Mouse (Mus musculus) adrenal gland, postnatal 36 days (tissue): ENCODE data around the gene Cdk6. TPM values are rescaled to one million over a fixed set of nuclear protein-coding genes. Genes with fewer than 3 reads are reported as not detected.
"Not testable (repeated sequence)": the region's sequence is repeated elsewhere in the genome, so short reads cannot be mapped to it uniquely, and the experiment has no call there.

ENCODE experiments used
- DNase-seq, 2 experiments: peaks; one replicate each; pipeline ENCODE4 v3.0.0; 2021; ENCODE audit warnings: mixed read lengths in 1 of 2
- total RNA-seq, 2 experiments: library from RNA; stranded (reverse); gene quantifications; 2 replicates each; pipeline ENCODE4 v1.2.3; 2021

Gene Cdk6
- total RNA-seq, 2 experiments from 2014 or later, result 16.3 to 20.4 TPM

- DNase-seq, result peak; percentile 50 to 62
These were observed 91.9 kb downstream of the Cdk6 start for GRCm38 (mm10) chr5:3433131-3433700.

GRCm38 (mm10) chr5:3434105-3434504, 92.8 kb downstream of the Cdk6 start:
- not testable (repeated sequence) for DNase-seq

- DNase-seq, result not testable (repeated sequence)
These were observed 97.2 kb downstream of the Cdk6 start for GRCm38 (mm10) chr5:3438453-3439003.

- not testable (repeated sequence) for DNase-seq
These were observed 98.1 kb downstream of the Cdk6 start for GRCm38 (mm10) chr5:3439386-3439785.

- not testable (repeated sequence) for DNase-seq
These were observed 101.2 kb downstream of the Cdk6 start for GRCm38 (mm10) chr5:3442524-3442923.

- DNase-seq, result not testable (repeated sequence)
These were observed 109.9 kb downstream of the Cdk6 start for GRCm38 (mm10) chr5:3451233-3451632.

GRCm38 (mm10) chr5:3453946-3454345, 112.7 kb downstream of the Cdk6 start:
- peak in 1 of 2 experiments; percentile 16 for DNase-seq

GRCm38 (mm10) chr5:3460907-3461306, 119.6 kb downstream of the Cdk6 start:
- no peak for DNase-seq

- no peak for DNase-seq
These were observed 120.1 kb downstream of the Cdk6 start for GRCm38 (mm10) chr5:3461401-3461800.

- DNase-seq, result no peak
These were observed 121.8 kb downstream of the Cdk6 start for GRCm38 (mm10) chr5:3462897-3463757.

- DNase-seq, result no peak
These were observed 122.5 kb downstream of the Cdk6 start for GRCm38 (mm10) chr5:3463758-3464157.

- DNase-seq, result peak in 1 of 2 experiments; percentile 17
These were observed 125.0 kb downstream of the Cdk6 start for GRCm38 (mm10) chr5:3466069-3466877.

GRCm38 (mm10) chr5:3470866-3471265, 129.6 kb downstream of the Cdk6 start:
- DNase-seq, result no peak

GRCm38 (mm10) chr5:3472311-3473156, 131.2 kb downstream of the Cdk6 start:
- DNase-seq, result no peak

GRCm38 (mm10) chr5:3477711-3478110, 136.4 kb downstream of the Cdk6 start:
- no peak for DNase-seq

- no peak for DNase-seq
These were observed 136.9 kb downstream of the Cdk6 start for GRCm38 (mm10) chr5:3478216-3478615.

- no peak for DNase-seq
These were observed 137.9 kb downstream of the Cdk6 start for GRCm38 (mm10) chr5:3479016-3479795.

GRCm38 (mm10) chr5:3480637-3481395, 139.5 kb downstream of the Cdk6 start:
- DNase-seq, result no peak

GRCm38 (mm10) chr5:3482474-3482873, 141.2 kb downstream of the Cdk6 start:
- DNase-seq, result no peak
